Mouse (Mus musculus): Measurements from ENCODE around the gene Fstl4. TPM values are rescaled to one million over a fixed set of nuclear protein-coding genes. Genes with fewer than 3 reads are reported as not detected.

Fstl4 gene
- total and polyA plus RNA-seq, 3 experiments, result not detected

DNA sequence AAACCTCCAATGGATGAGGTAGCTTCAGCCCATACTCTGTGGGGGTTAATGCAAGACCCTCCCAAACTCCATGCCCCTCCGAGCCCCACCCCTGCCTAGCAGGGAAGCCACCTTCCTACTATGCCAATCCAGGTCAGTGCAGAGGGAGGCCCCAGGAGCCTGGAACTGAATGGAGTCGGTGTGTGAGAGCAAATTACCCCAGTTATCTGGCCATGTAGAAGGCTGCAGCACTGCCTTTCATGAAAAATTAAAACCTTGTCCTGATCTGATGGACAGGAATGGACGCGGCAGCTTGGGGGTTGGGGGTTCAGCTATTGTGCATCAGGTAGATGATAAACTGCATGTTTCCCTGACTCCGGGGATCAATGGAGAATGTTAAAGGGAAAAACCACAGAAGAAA lies 139.7 kb downstream of the Fstl4 start:
- H3K27me3 ChIP-seq (ENCODE audit: control insufficient read depth in 1 of 2, insufficient read depth in 2 of 2, low read length in 2 of 2), result no peaks in the 10 kb centered on the region
- no peak for DNase-seq (ENCODE audit: low read depth, low spot score)
- no peak overlapping the region for H3K4me3 ChIP-seq (ENCODE audit: control insufficient read depth in 1 of 2, insufficient read depth in 1 of 2, low read depth in 2 of 2, low read length in 2 of 2)
- H3K9me3 ChIP-seq (replicated peaks; ENCODE audit: insufficient read depth, low read length), result no peaks in the 10 kb centered on the region
- TF ChIP-seq SMC3 (IDR thresholded peaks at IDR 0.05; ENCODE audit: low read depth, low read length), result no peak
- TF ChIP-seq ZNF384 (IDR thresholded peaks at IDR 0.05; ENCODE audit: low read depth, low read length), result no peak
- TF ChIP-seq EP300 (IDR thresholded peaks at IDR 0.05; ENCODE audit: low read depth in 1 of 2, low read length in 2 of 2), result no peak
- H3K4me1 ChIP-seq (ENCODE audit: control insufficient read depth in 1 of 2, insufficient read depth in 2 of 2, low read length in 2 of 2), result no peaks in the 10 kb centered on the region
- H3K27ac ChIP-seq (ENCODE audit: control insufficient read depth, low read depth, low read length), result no peak overlapping the region
- no peaks in the 10 kb centered on the region for H3K36me3 ChIP-seq (ENCODE audit: control insufficient read depth in 1 of 2, insufficient read depth in 2 of 2, low read length in 2 of 2)
- no peak overlapping the region for H3K9ac ChIP-seq (ENCODE audit: control insufficient read depth, low read depth, low read length, poor library complexity, severe bottlenecking)
- no peaks in the 10 kb centered on the region for H3K79me2 ChIP-seq (ENCODE audit: control insufficient read depth, insufficient read depth, low read length, poor library complexity)

DNA sequence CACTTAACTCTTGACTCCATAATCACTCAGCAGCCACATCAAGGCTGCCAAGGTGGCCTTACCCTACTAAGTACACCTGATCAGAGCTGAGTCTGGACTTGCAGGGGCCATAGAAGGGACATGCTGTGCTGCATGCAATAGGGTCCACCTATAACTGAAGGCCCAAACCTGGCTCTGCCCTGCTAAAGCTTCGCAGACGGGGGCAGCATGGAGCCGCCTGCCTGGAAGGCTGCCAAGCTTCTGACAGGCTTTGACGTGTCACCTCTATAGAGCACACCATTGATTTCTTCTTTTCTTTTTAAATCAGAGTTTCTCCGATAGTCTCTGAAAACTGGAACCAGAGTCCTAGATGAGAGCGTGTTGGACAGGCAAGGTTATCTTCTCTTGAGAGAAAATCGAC lies 146.4 kb downstream of the Fstl4 start:
- TF ChIP-seq MYC (IDR thresholded peaks at IDR 0.05; ENCODE audit: low read depth, low read length) (no peak), CTCF (IDR thresholded peaks at IDR 0.05 in 2 of 3, conservative IDR thresholded peaks at IDR 0.05 in 1 of 3; ENCODE audit: control insufficient read depth in 1 of 3, insufficient read depth in 1 of 3, low read depth in 2 of 3, low read length in 3 of 3, poor library complexity in 1 of 3, severe bottlenecking in 1 of 3) (no peak), TAL1 (IDR thresholded peaks at IDR 0.05; ENCODE audit: low read length) (no peak), CHD2 (IDR thresholded peaks at IDR 0.05; ENCODE audit: low read length) (no peak), GATA1 (IDR thresholded peaks at IDR 0.05; ENCODE audit: low read depth, low read length) (no peak), SIN3A (IDR thresholded peaks at IDR 0.05; ENCODE audit: low read length) (no peak), USF1 (IDR thresholded peaks at IDR 0.05; ENCODE audit: low read depth, low read length) (no peak), SMC3 (IDR thresholded peaks at IDR 0.05; ENCODE audit: low read depth, low read length) (no peak), POLR2A (IDR thresholded peaks at IDR 0.05; ENCODE audit: control insufficient read depth in 1 of 2, insufficient read depth in 1 of 2, low read depth in 1 of 2, low read length in 2 of 2, poor library complexity in 1 of 2) (no peak)
- Histone ChIP-seq H3K27ac (ENCODE audit: control insufficient read depth, low read depth, low read length) (no peak overlapping the region), H3K4me3 (ENCODE audit: control insufficient read depth in 1 of 2, insufficient read depth in 1 of 2, low read depth in 2 of 2, low read length in 2 of 2) (no peak overlapping the region), H3K4me1 (ENCODE audit: control insufficient read depth in 1 of 2, insufficient read depth in 2 of 2, low read length in 2 of 2) (no peaks in the 10 kb centered on the region), H3K9ac (ENCODE audit: control insufficient read depth, low read depth, low read length, poor library complexity, severe bottlenecking) (no peak overlapping the region), H3K36me3 (ENCODE audit: control insufficient read depth in 1 of 2, insufficient read depth in 2 of 2, low read length in 2 of 2) (no peaks in the 10 kb centered on the region), H3K79me2 (ENCODE audit: control insufficient read depth, insufficient read depth, low read length, poor library complexity) (no peaks in the 10 kb centered on the region), H3K27me3 (ENCODE audit: control insufficient read depth in 1 of 2, insufficient read depth in 2 of 2, low read length in 2 of 2) (no peaks in the 10 kb centered on the region), H3K9me3 (replicated peaks; ENCODE audit: insufficient read depth, low read length) (no peaks in the 10 kb centered on the region)
- DNase-seq (ENCODE audit: low read depth, low spot score), result no peak

GRCm38 (mm10) chr11:52914431-52914830 lies 150.0 kb downstream of the Fstl4 start:
- DNase-seq (ENCODE audit: low read depth, low spot score), result no peak
- H3K79me2 ChIP-seq (ENCODE audit: control insufficient read depth, insufficient read depth, low read length, poor library complexity), result no peaks in the 10 kb centered on the region
- H3K4me1 ChIP-seq (ENCODE audit: control insufficient read depth in 1 of 2, insufficient read depth in 2 of 2, low read length in 2 of 2), result no peaks in the 10 kb centered on the region
- no peaks in the 10 kb centered on the region for H3K9me3 ChIP-seq (replicated peaks; ENCODE audit: insufficient read depth, low read length)
- H3K4me3 ChIP-seq (ENCODE audit: control insufficient read depth in 1 of 2, insufficient read depth in 1 of 2, low read depth in 2 of 2, low read length in 2 of 2), result no peak overlapping the region
- TF ChIP-seq HCFC1 (IDR thresholded peaks at IDR 0.05; ENCODE audit: low read depth, low read length) (no peak), MYC (IDR thresholded peaks at IDR 0.05; ENCODE audit: low read depth, low read length) (no peak), ZKSCAN1 (IDR thresholded peaks at IDR 0.05; ENCODE audit: low read depth, low read length) (no peak), USF1 (IDR thresholded peaks at IDR 0.05; ENCODE audit: low read depth, low read length) (no peak), TAL1 (IDR thresholded peaks at IDR 0.05; ENCODE audit: low read length) (no peak), CTCF (IDR thresholded peaks at IDR 0.05 in 2 of 3, conservative IDR thresholded peaks at IDR 0.05 in 1 of 3; ENCODE audit: control insufficient read depth in 1 of 3, insufficient read depth in 1 of 3, low read depth in 2 of 3, low read length in 3 of 3, poor library complexity in 1 of 3, severe bottlenecking in 1 of 3) (no peak), MYB (IDR thresholded peaks at IDR 0.05; ENCODE audit: low read depth, low read length) (no peak), MAFK (IDR thresholded peaks at IDR 0.05; ENCODE audit: borderline replicate concordance, low read depth, low read length) (no peak), POLR2A (IDR thresholded peaks at IDR 0.05; ENCODE audit: control insufficient read depth in 1 of 2, insufficient read depth in 1 of 2, low read depth in 1 of 2, low read length in 2 of 2, poor library complexity in 1 of 2) (no peak), ZNF384 (IDR thresholded peaks at IDR 0.05; ENCODE audit: low read depth, low read length) (no peak), POLR2AphosphoS2 (IDR thresholded peaks at IDR 0.05; ENCODE audit: low read length) (no peak)
- H3K36me3 ChIP-seq (ENCODE audit: control insufficient read depth in 1 of 2, insufficient read depth in 2 of 2, low read length in 2 of 2), result no peaks in the 10 kb centered on the region
- no peak overlapping the region for H3K9ac ChIP-seq (ENCODE audit: control insufficient read depth, low read depth, low read length, poor library complexity, severe bottlenecking)
- no peaks in the 10 kb centered on the region for H3K27me3 ChIP-seq (ENCODE audit: control insufficient read depth in 1 of 2, insufficient read depth in 2 of 2, low read length in 2 of 2)
- no peak overlapping the region for H3K27ac ChIP-seq (ENCODE audit: control insufficient read depth, low read depth, low read length)

Data from MEL (cell line).